11 mouse cellular contexts compared by ENCODE assay signal in the genomic region with DNA sequence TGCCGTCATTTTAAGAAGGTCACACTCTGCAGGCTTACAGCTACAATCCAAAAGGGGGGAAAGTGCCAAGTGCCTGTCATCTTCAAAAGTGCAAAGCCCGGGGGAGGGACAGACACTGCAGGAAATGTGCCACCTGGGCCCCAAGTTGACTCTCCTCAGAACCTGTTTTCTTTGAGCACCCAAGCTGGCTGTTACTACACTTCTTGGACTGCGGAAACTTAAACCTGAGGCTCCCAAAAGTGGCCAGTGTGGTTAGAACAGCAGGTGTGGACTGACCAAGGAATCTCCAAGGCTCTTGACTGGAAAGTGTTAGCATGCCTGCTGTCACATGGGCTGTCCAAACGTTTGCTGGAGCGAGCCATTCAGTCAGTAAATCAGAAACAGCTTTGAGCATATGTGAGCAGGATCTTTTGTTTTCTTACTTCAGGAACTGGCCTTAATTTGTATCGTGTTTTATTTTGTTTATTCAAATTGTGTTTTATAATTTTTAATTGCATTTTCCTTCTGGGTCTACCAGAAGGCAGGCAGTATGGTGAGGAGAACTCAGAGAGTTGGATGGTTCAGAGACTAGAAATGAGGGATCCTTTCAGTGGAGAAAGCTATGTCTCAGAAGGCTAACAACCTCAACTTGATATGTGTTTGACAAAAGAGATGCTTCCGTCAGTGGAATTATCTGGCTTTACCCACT.
DNase-seq lines count a peak whose midpoint lies in the region; ATAC-seq lines count a peak whose summit lies in the region.
"Had no signal": no experiment of that assay in that cellular context is flagged by ENCODE, and none has a peak within 500 bp of the region (broad histone marks: within the 10 kb centered on the region; RNA-seq: fewer than 3 reads in every experiment).

No protein-coding gene starts in this region.

- no peak overlapping the region for H3K4me3 ChIP-seq in heart, embryonic 12.5 days
- no peak overlapping the region for H3K4me3 ChIP-seq in liver, embryonic 12.5 days
- H3K4me3 ChIP-seq: liver, embryonic 13.5 days; midbrain, embryonic 12.5 days; neural tube, embryonic 12.5 days had no signal

- peaks cover 31% of the 10 kb centered on the region for H3K4me1 ChIP-seq in heart, embryonic 12.5 days (replicated peaks)
- no peaks in the 10 kb centered on the region for H3K4me1 ChIP-seq in liver, embryonic 12.5 days
- H3K4me1 ChIP-seq: liver, embryonic 13.5 days; midbrain, embryonic 12.5 days; neural tube, embryonic 12.5 days had no signal

- intact Hi-C loops in heart, postnatal 14 days (cut with DNase I), result loop anchor here (5.0 kb wide), 2 partner anchors 160 to 255 kb away; no protein-coding TSS in a partner anchor

- H3K4me2 ChIP-seq in heart, embryonic 12.5 days, result no peak overlapping the region
- H3K4me2 ChIP-seq in liver, embryonic 12.5 days, result no peak overlapping the region
- H3K4me2 ChIP-seq: liver, embryonic 13.5 days; midbrain, embryonic 12.5 days; neural tube, embryonic 12.5 days had no signal

- H3K9me3 ChIP-seq in heart, embryonic 12.5 days (replicated peaks), result peaks cover 3% of the 10 kb centered on the region; the same call in 1 of the 2 replicates
- H3K9me3 ChIP-seq in liver, embryonic 12.5 days (replicated peaks), result no peaks in the 10 kb centered on the region
- H3K9me3 ChIP-seq: liver, embryonic 13.5 days; midbrain, embryonic 12.5 days; neural tube, embryonic 12.5 days had no signal

- H3K9ac ChIP-seq in heart, embryonic 12.5 days, result no peak overlapping the region
- no peak overlapping the region for H3K9ac ChIP-seq in liver, embryonic 12.5 days
- H3K9ac ChIP-seq: liver, embryonic 13.5 days; midbrain, embryonic 12.5 days; neural tube, embryonic 12.5 days had no signal

- ATAC-seq in heart, embryonic 12.5 days (ENCODE audit: insufficient number of reproducible peaks, low FRiP score), result no peak; the same call in 1 of the 2 replicates
- ATAC-seq in liver, embryonic 12.5 days, result no peak

- no peaks in the 10 kb centered on the region for H3K27me3 ChIP-seq in heart, embryonic 12.5 days (replicated peaks)
- no peaks in the 10 kb centered on the region for H3K27me3 ChIP-seq in liver, embryonic 12.5 days (replicated peaks)
- H3K27me3 ChIP-seq: liver, embryonic 13.5 days; midbrain, embryonic 12.5 days; neural tube, embryonic 12.5 days had no signal

- DNase-seq in adrenal gland, postnatal 10 days, result peak; percentile 17
- DNase-seq in adrenal gland, adult 2 months, result no peak
- peak; percentile 45 for DNase-seq in heart, adult 8-10 months (ENCODE audit: low spot score)
- DNase-seq in heart, postnatal 14 days, result peak; percentile 31 to 43
- peak; percentile 60 to 66 for DNase-seq in thymus, postnatal 10 days (ENCODE audit: low spot score in 2 of 2)
- no peak for DNase-seq in embryo, embryonic 10 days (ENCODE audit: low spot score)
- DNase-seq: liver, embryonic 13.5 days had no signal

- WGBS in heart, embryonic 12.5 days, result 43% methylated on average over 7 of the region's 7 CpGs
- 55% methylated on average over 7 of the region's 7 CpGs for WGBS in liver, embryonic 12.5 days (ENCODE audit: insufficient replicate concordance)

- H3K27ac ChIP-seq in heart, embryonic 12.5 days (ENCODE audit: poor library complexity, severe bottlenecking), result no peak overlapping the region; the same call in 1 of the 2 replicates
- no peak overlapping the region for H3K27ac ChIP-seq in liver, embryonic 12.5 days
- H3K27ac ChIP-seq: liver, embryonic 13.5 days; midbrain, embryonic 12.5 days; neural tube, embryonic 12.5 days had no signal

- H3K36me3 ChIP-seq in heart, embryonic 12.5 days, result no peaks in the 10 kb centered on the region
- no peaks in the 10 kb centered on the region for H3K36me3 ChIP-seq in liver, embryonic 12.5 days
- H3K36me3 ChIP-seq: liver, embryonic 13.5 days; midbrain, embryonic 12.5 days; neural tube, embryonic 12.5 days had no signal

Comparison
In these comparisons a context has a peak if more than half of its experiments do, and no peak if none do; other contexts are left out.
1. DNase-seq: peak in adrenal gland, postnatal 10 days (single experiment), heart, adult 8-10 months (single experiment), heart, postnatal 14 days (2 of 2) and thymus, postnatal 10 days (2 of 2); none in adrenal gland, adult 2 months (single experiment) and embryo, embryonic 10 days (single experiment).